Mouse (Mus musculus): Measurements from ENCODE around the gene Gm10697. TPM values are rescaled to one million over a fixed set of nuclear protein-coding genes. Genes with fewer than 3 reads are reported as not detected.
"Not testable (repeated sequence)": the region's sequence is repeated elsewhere in the genome, so short reads cannot be mapped to it uniquely, and the experiment has no call there.

The Gm10697 gene
- not detected in 2 replicates for polyA plus RNA-seq (2015; fragmentation: Nextera tagmentation; extraction: Ambion mirVana)

DNA sequence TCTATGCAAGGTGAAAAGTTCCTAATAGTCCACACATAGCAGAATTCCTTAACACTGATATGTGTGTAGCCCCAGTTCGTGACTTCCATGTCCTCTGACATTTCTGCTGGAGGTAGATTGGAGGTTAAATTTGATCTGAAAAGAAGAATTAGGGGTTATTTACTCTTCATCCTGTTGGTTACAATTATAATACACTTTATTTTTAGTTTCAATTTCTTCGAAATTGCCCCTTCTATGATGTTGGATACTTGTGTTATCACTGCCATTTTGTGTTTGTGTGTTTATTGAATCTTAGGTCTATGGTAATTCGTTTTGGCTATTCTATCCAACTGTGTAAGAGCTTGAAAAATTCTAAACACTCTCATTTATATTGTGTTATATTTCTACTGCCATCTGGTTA lies at the start of gene Gm10697:
Gm10697 (minus strand) TSS at position 101 of the 400 bp plus-strand sequence.
- not testable (repeated sequence) for DNase-seq (ENCODE audit: low spot score)

DNA sequence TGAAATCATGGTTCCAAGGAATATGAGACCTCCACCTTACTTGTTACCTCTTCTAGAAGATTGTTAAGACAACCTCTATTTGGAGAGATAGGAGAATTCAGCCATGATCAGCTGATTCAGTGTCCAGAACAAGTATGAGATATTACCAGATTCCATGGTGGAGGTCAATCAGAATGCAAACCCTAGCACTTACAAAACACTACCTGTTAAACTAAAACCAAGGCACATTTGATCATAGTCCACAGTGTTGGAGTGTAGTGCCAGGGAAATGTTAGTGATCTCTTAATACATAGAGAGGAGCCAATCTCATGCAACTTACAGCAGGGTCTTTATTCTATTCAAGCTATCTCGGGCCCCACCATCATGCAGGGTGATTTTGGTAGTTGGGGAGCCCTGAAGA lies 42.6 kb upstream of the Gm10697 start:
- DNase-seq (ENCODE audit: low spot score) = not testable (repeated sequence)

GRCm38 (mm10) chr3:94054785-94055184 lies 17.7 kb downstream of the Gm10697 start, which contains the start of gene Gm9125:
TSS of gene Gm9125 (minus strand) at chr3:94054885.
- DNase-seq (ENCODE audit: low spot score) = not testable (repeated sequence)

GRCm38 (mm10) chr3:94049566-94050121 lies 22.8 kb downstream of the Gm10697 start:
- DNase-seq (ENCODE audit: low spot score) = not testable (repeated sequence)

DNA sequence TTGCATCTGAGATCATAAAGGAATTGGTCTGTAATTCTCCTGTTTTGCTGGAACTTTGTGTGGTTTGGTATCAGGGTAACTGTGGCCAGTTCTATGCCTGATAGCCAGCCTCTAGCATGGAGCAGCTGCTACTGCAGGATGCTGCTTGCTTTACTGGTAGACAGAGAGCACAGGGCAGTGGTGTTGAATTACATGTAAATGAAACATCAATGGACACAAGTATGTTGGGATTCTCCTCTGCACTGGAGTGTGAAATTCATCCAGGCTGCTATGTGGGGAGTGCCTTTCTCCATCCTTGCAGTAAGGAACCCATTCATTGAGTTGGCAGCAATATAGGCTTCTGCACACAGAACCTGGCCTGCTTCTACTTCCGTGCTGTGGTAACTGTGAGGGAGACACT lies 34.2 kb downstream of the Gm10697 start:
- not testable (repeated sequence) for DNase-seq (ENCODE audit: low spot score)

- DNase-seq (ENCODE audit: low spot score) = not testable (repeated sequence)
Observed at GRCm38 (mm10) chr3:94034400-94034799, 38.0 kb downstream of the Gm10697 start.

Other genes starting within 250 kb of the Gm10697 start
- not detected in 2 replicates for gene Tdpoz3, start 246.6 kb downstream of the Gm10697 start, polyA plus RNA-seq (2015; fragmentation: Nextera tagmentation; extraction: Ambion mirVana)
- gene Gm9117, start 129.1 kb downstream of the Gm10697 start, polyA plus RNA-seq (2015; fragmentation: Nextera tagmentation; extraction: Ambion mirVana) = not detected in 2 replicates
- gene Tdpoz5, start 111.3 kb downstream of the Gm10697 start, polyA plus RNA-seq (2015; fragmentation: Nextera tagmentation; extraction: Ambion mirVana) = not detected in 2 replicates
- 0.08 TPM in 1 of 2 replicates, not detected in the other for gene Gm9125, start 17.8 kb downstream of the Gm10697 start, polyA plus RNA-seq (2015; fragmentation: Nextera tagmentation; extraction: Ambion mirVana)
- 0.08 TPM in 1 of 2 replicates, not detected in the other for gene Gm10696, start 105.5 kb upstream of the Gm10697 start, polyA plus RNA-seq (2015; fragmentation: Nextera tagmentation; extraction: Ambion mirVana)
- gene Gm5286, start 124.1 kb upstream of the Gm10697 start, polyA plus RNA-seq (2015; fragmentation: Nextera tagmentation; extraction: Ambion mirVana) = 0.08 TPM in 1 of 2 replicates, not detected in the other
- not detected in 2 replicates for gene Gm4778, start 191.4 kb upstream of the Gm10697 start, polyA plus RNA-seq (2015; fragmentation: Nextera tagmentation; extraction: Ambion mirVana)
- gene Them4, start 237.4 kb upstream of the Gm10697 start, polyA plus RNA-seq (2015; fragmentation: Nextera tagmentation; extraction: Ambion mirVana) = 8.3 and 8.8 TPM in 2 replicates